Mouse (Mus musculus) cerebellum, postnatal 25 days (tissue): ENCODE data around the gene Gm281.
"Not testable (repeated sequence)": the region's sequence is repeated elsewhere in the genome, so short reads cannot be mapped to it uniquely, and the experiment has no call there.

Experiments
- DNase-seq, 2 experiments: peaks; one replicate each; pipeline ENCODE4 v3.0.0; 2021; ENCODE audit warnings: mixed read lengths in 2 of 2

Gm281 gene

GRCm38 (mm10) chr14:13914387-13915082, at the start of gene Gm281:
Gene Gm281 (minus strand): TSS chr14:13914478.
- no peak for DNase-seq

GRCm38 (mm10) chr14:13963527-13963926, 49.2 kb upstream of the Gm281 start:
- no peak for DNase-seq

GRCm38 (mm10) chr14:13962476-13962875, 48.2 kb upstream of the Gm281 start:
- no peak for DNase-seq

- DNase-seq = peak; percentile 66 to 73
Measured at GRCm38 (mm10) chr14:13961401-13962112, 47.3 kb upstream of the Gm281 start, which contains the start of the genes Atxn7 and Thoc7. Gene Atxn7 (plus strand): TSS chr14:13961440. Gene Thoc7 (minus strand): TSS chr14:13961852.

- DNase-seq = peak; percentile 78 to 87
Measured at GRCm38 (mm10) chr14:13960482-13961325, 46.4 kb upstream of the Gm281 start.

- DNase-seq = peak; percentile 39 to 66
Measured at GRCm38 (mm10) chr14:13960079-13960478, 45.8 kb upstream of the Gm281 start.

GRCm38 (mm10) chr14:13952151-13952550, 37.9 kb upstream of the Gm281 start:
- DNase-seq = not testable (repeated sequence)

- DNase-seq = peak in 1 of 2 experiments; percentile 56
Measured at GRCm38 (mm10) chr14:13950401-13950800, 36.1 kb upstream of the Gm281 start.

GRCm38 (mm10) chr14:13948345-13948744, 34.1 kb upstream of the Gm281 start:
- no peak for DNase-seq

- no peak for DNase-seq
Measured at GRCm38 (mm10) chr14:13944686-13945085, 30.4 kb upstream of the Gm281 start.

- DNase-seq = no peak
Measured at GRCm38 (mm10) chr14:13934052-13934371, 19.7 kb upstream of the Gm281 start.

- no peak for DNase-seq
Measured at GRCm38 (mm10) chr14:13933290-13934051, 19.2 kb upstream of the Gm281 start.

- peak; percentile 41 to 77 for DNase-seq
Measured at GRCm38 (mm10) chr14:13917630-13918029, 3.4 kb upstream of the Gm281 start.

GRCm38 (mm10) chr14:13917208-13917607, 2.9 kb upstream of the Gm281 start:
- DNase-seq = no peak

- no peak for DNase-seq
Measured at GRCm38 (mm10) chr14:13915207-13915606, 929 bp upstream of the Gm281 start.

GRCm38 (mm10) chr14:13910148-13910547, 4.1 kb downstream of the Gm281 start:
- DNase-seq = no peak

GRCm38 (mm10) chr14:13907145-13907544, 7.1 kb downstream of the Gm281 start:
- DNase-seq = no peak

- no peak for DNase-seq
Measured at GRCm38 (mm10) chr14:13906461-13906860, 7.8 kb downstream of the Gm281 start.

- peak; percentile 66 to 71 for DNase-seq
Measured at GRCm38 (mm10) chr14:13901611-13902067, 12.6 kb downstream of the Gm281 start.

GRCm38 (mm10) chr14:13895198-13895597, 19.1 kb downstream of the Gm281 start:
- DNase-seq = no peak

GRCm38 (mm10) chr14:13893748-13894147, 20.5 kb downstream of the Gm281 start:
- no peak for DNase-seq

- no peak for DNase-seq
Measured at GRCm38 (mm10) chr14:13861416-13861815, 52.9 kb downstream of the Gm281 start.
